In genomic region chr9:96637157-96637548, GRCm38 (mm10) we compare ENCODE assay signal across 30 mouse cellular contexts. TPM values are rescaled to one million over a fixed set of nuclear protein-coding genes. Genes with fewer than 3 reads are reported as not detected.
A peak's percentile ranks its signal among the peaks of the same experiment; 100 is the strongest.
DNase-seq lines count a peak whose midpoint lies in the region; ATAC-seq and TF ChIP-seq lines count a peak whose summit lies in the region.
"Had no signal": no experiment of that assay in that cellular context is flagged by ENCODE, and none has a peak within 500 bp of the region (broad histone marks: within the 10 kb centered on the region; RNA-seq: fewer than 3 reads in every experiment).

No protein-coding gene starts in this region.

- TF ChIP-seq CTCF in stomach, postnatal 0 days (IDR thresholded peaks at IDR 0.05; ENCODE audit: low read depth), result no peak

- H3K27me3 ChIP-seq in hindbrain, embryonic 14.5 days (ENCODE audit: control insufficient read depth, insufficient read depth, low read length), result no peaks in the 10 kb centered on the region
- H3K27me3 ChIP-seq in stomach, postnatal 0 days (ENCODE audit: control insufficient read depth, insufficient read depth, low read length), result no peaks in the 10 kb centered on the region
- H3K27me3 ChIP-seq: embryonic facial prominence, embryonic 13.5 days; limb, embryonic 15.5 days; Patski had no signal

- H3K9me3 ChIP-seq in hindbrain, embryonic 14.5 days (ENCODE audit: control insufficient read depth, low read length), result no peaks in the 10 kb centered on the region
- H3K9me3 ChIP-seq in stomach, postnatal 0 days (ENCODE audit: control insufficient read depth, low read length), result no peaks in the 10 kb centered on the region
- H3K9me3 ChIP-seq: embryonic facial prominence, embryonic 13.5 days; forebrain, embryonic 10.5 days; heart, embryonic 10.5 days; heart, embryonic 15.5 days; hindbrain, embryonic 12.5 days; limb, embryonic 15.5 days; liver, embryonic 15.5 days; lung, embryonic 15.5 days; neural tube, embryonic 12.5 days had no signal

- no peaks in the 10 kb centered on the region for H3K36me3 ChIP-seq in hindbrain, embryonic 14.5 days (replicated peaks; ENCODE audit: control insufficient read depth, insufficient read depth)
- no peaks in the 10 kb centered on the region for H3K36me3 ChIP-seq in stomach, postnatal 0 days (ENCODE audit: control insufficient read depth, insufficient read depth, low read length)
- H3K36me3 ChIP-seq: embryonic facial prominence, embryonic 13.5 days; forebrain, embryonic 10.5 days; heart, embryonic 10.5 days; heart, embryonic 15.5 days; hindbrain, embryonic 12.5 days; limb, embryonic 15.5 days; liver, embryonic 15.5 days; lung, embryonic 15.5 days; neural tube, embryonic 12.5 days had no signal

- no peak overlapping the region for H3K9ac ChIP-seq in hindbrain, embryonic 14.5 days
- H3K9ac ChIP-seq in stomach, postnatal 0 days (ENCODE audit: low read length), result no peak overlapping the region
- H3K9ac ChIP-seq: embryonic facial prominence, embryonic 13.5 days; heart, embryonic 15.5 days; hindbrain, embryonic 12.5 days; limb, embryonic 15.5 days; liver, embryonic 15.5 days; lung, embryonic 15.5 days; neural tube, embryonic 12.5 days had no signal

- WGBS in hindbrain, embryonic 14.5 days, result 72% methylated on average over 7 of the region's 7 CpGs
- WGBS in stomach, postnatal 0 days, result 79% methylated on average over 7 of the region's 7 CpGs

- H3K27ac ChIP-seq in hindbrain, embryonic 14.5 days, result no peak overlapping the region
- H3K27ac ChIP-seq in stomach, postnatal 0 days (replicated peaks), result no peak overlapping the region
- H3K27ac ChIP-seq: embryonic facial prominence, embryonic 13.5 days; forebrain, embryonic 10.5 days; heart, embryonic 10.5 days; heart, embryonic 15.5 days; hindbrain, embryonic 12.5 days; limb, embryonic 15.5 days; liver, embryonic 15.5 days; lung, embryonic 15.5 days; neural tube, embryonic 12.5 days had no signal

- no peak overlapping the region for H3K4me3 ChIP-seq in hindbrain, embryonic 14.5 days (replicated peaks; ENCODE audit: low read length)
- H3K4me3 ChIP-seq in stomach, postnatal 0 days (ENCODE audit: low read depth, low read length), result no peak overlapping the region
- H3K4me3 ChIP-seq: embryonic facial prominence, embryonic 13.5 days; forebrain, embryonic 10.5 days; heart, embryonic 10.5 days; heart, embryonic 15.5 days; hindbrain, embryonic 12.5 days; limb, embryonic 15.5 days; liver, embryonic 15.5 days; lung, embryonic 15.5 days; myocyte; neural tube, embryonic 12.5 days had no signal

- no peak for TF ChIP-seq EP300 in stomach, postnatal 0 days (optimal IDR thresholded peaks at IDR 0.05)

- peak; percentile 26 for DNase-seq in lung, postnatal 36 days
- no peak for DNase-seq in lung, adult 18-20 months
- no peak for DNase-seq in hindbrain, embryonic 14.5 days (ENCODE audit: low spot score)
- no peak for DNase-seq in stomach, postnatal 0 days (ENCODE audit: low spot score)
- DNase-seq in frontal cortex, postnatal 10 days (ENCODE audit: low spot score in 2 of 2), result no peak
- DNase-seq: adrenal gland, postnatal 10 days; cerebellum, adult 11 months; cerebellum, adult 9-10 months; gastrocnemius, postnatal 14 days; heart, adult 11 months; kidney, postnatal 4 days; left cerebral cortex, postnatal 4 days; right cerebral cortex, postnatal 4 days had no signal

- no peak overlapping the region for H3K4me2 ChIP-seq in hindbrain, embryonic 14.5 days (replicated peaks)
- no peak overlapping the region for H3K4me2 ChIP-seq in stomach, postnatal 0 days (replicated peaks; ENCODE audit: low read depth)
- H3K4me2 ChIP-seq: embryonic facial prominence, embryonic 13.5 days; heart, embryonic 15.5 days; hindbrain, embryonic 12.5 days; limb, embryonic 15.5 days; lung, embryonic 15.5 days; midbrain, embryonic 11.5 days; neural tube, embryonic 12.5 days had no signal

- H3K4me1 ChIP-seq in hindbrain, embryonic 14.5 days (replicated peaks; ENCODE audit: control insufficient read depth, insufficient read depth, low read length), result no peaks in the 10 kb centered on the region
- no peaks in the 10 kb centered on the region for H3K4me1 ChIP-seq in stomach, postnatal 0 days (replicated peaks; ENCODE audit: control insufficient read depth, insufficient read depth)
- H3K4me1 ChIP-seq: hindbrain, embryonic 12.5 days; neural tube, embryonic 12.5 days had no signal

- ATAC-seq in common myeloid progenitor, adult 5-6 weeks (replicated peaks; ENCODE audit: low read depth, poor library complexity, severe bottlenecking), result peak; percentile 46
- peak; percentile 69 for ATAC-seq in megakaryocyte progenitor cell, adult 5-6 weeks (replicated peaks; ENCODE audit: poor library complexity)
- ATAC-seq in hindbrain, embryonic 14.5 days (ENCODE audit: low FRiP score), result no peak
- no peak for ATAC-seq in stomach, postnatal 0 days (ENCODE audit: low FRiP score, low TSS enrichment)
- ATAC-seq: forebrain, embryonic 16.5 days; intestine, embryonic 16.5 days; midbrain, embryonic 16.5 days; Patski had no signal

RNA-seq across cellular contexts. Expression of gene Rasa2, which starts 5.7 kb away (rescaled TPM):
- total RNA-seq in common myeloid progenitor, adult 5-6 weeks (2017), result 5.5 and 11.3 TPM in 2 replicates
- 27.4 and 31.1 TPM in 2 replicates for total RNA-seq in megakaryocyte progenitor cell, adult 5-6 weeks (2015)
- total RNA-seq in megakaryocyte progenitor cell, adult 5-6 weeks (2017), result 20.8 and 23.5 TPM in 2 replicates
- 17.8 and 21.1 TPM in 2 replicates for polyA plus RNA-seq in hindbrain, embryonic 14.5 days (2014; fragmentation: Nextera tagmentation; extraction: Ambion mirVana)
- 12.2 and 12.5 TPM in 2 replicates for polyA plus RNA-seq in stomach, postnatal 0 days (2015; fragmentation: Nextera tagmentation; extraction: Ambion mirVana)

Comparison
In these comparisons a context has a peak if more than half of its experiments do, and no peak if none do; other contexts are left out.
1. ATAC-seq: peak in common myeloid progenitor, adult 5-6 weeks (single experiment) and megakaryocyte progenitor cell, adult 5-6 weeks (single experiment); none in hindbrain, embryonic 14.5 days (single experiment) and stomach, postnatal 0 days (single experiment).